Mouse (Mus musculus) midbrain, embryonic 12.5 days (tissue): ENCODE measurements around the gene Sgms2. TPM values are rescaled to one million over a fixed set of nuclear protein-coding genes. Genes with fewer than 3 reads are reported as not detected.

Source experiments
- ATAC-seq: fragments of 200-750 bp; cut with Nextera tagmentation; 2 replicates; pipeline ENCODE4 v1.8.0; 2017; ENCODE audit warnings: low read depth, moderate TSS enrichment, moderate library complexity; ENCODE audit not compliant: low FRiP score
- H3K27ac ChIP-seq: fragments of 300-500 bp; sonication (generic); replicated peaks from 2 replicates; pipeline ENCODE4 v1.5.1; 2016; ENCODE audit warnings: mild to moderate bottlenecking
- H3K27me3 ChIP-seq: fragments of 300-500 bp; sonication (generic); 2 replicates; pipeline ENCODE4 v1.6.1; 2016; ENCODE audit warnings: mild to moderate bottlenecking
- H3K36me3 ChIP-seq: fragments of 300-500 bp; sonication (generic); 2 replicates; pipeline ENCODE4 v1.6.1; 2016
- H3K4me1 ChIP-seq: fragments of 300-500 bp; sonication (generic); 2 replicates; pipeline ENCODE4 v1.6.1; 2016
- H3K4me2 ChIP-seq: fragments of 300-500 bp; sonication (generic); replicated peaks from 2 replicates; pipeline ENCODE4 v1.6.1; 2016; ENCODE audit warnings: mild to moderate bottlenecking, moderate library complexity
- H3K4me3 ChIP-seq: fragments of 300-500 bp; sonication (generic); 2 replicates; pipeline ENCODE4 v1.5.1; 2016; ENCODE audit warnings: mild to moderate bottlenecking
- H3K9ac ChIP-seq: fragments of 300-500 bp; sonication (generic); replicated peaks from 2 replicates; pipeline ENCODE4 v1.6.1; 2016; ENCODE audit warnings: mild to moderate bottlenecking, moderate library complexity
- H3K9me3 ChIP-seq: fragments of 300-500 bp; sonication (generic); 2 replicates; pipeline ENCODE4 v1.6.1; 2016; ENCODE audit warnings: mild to moderate bottlenecking
- WGBS: fragments of 180-500 bp; shearing (Covaris S2); methylation state at CpG from one replicate; pipeline ENCODE4 v1.1.7; 2016; 5-methylcytosine and 5-hydroxymethylcytosine counted together
- polyA plus RNA-seq: library from polyadenylated mRNA; unstranded; fragments of >200 nt; fragmentation: Nextera tagmentation; extraction: Ambion mirVana; gene quantifications from 2 replicates; pipeline ENCODE4 v1.2.1, GENCODE M21; 2016

The Sgms2 gene
- polyA plus RNA-seq, 1 experiment from 2014 or later, result 1.4 TPM

DNA sequence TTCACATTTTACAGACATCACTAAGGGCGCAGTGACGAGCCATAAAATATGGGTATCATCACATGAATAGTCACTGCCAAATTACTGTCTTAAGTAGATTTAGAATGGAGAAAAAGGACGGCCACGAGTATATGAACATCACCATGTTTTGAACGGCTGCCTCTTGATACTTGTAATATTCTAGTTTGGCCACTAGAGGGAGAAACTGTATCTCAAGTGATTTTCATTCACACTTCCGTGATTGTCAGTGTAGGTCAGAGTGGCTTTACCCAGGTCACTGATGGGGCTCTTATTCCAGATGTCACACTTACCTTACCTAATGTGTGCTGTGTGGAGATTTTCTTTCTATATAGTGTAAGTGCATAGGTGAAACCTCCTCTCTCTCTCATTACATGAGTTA lies 191.3 kb downstream of the Sgms2 start:
- Histone ChIP-seq H3K9ac (no peak overlapping the region), H3K4me2 (no peak overlapping the region), H3K4me1 (0 out of 2 replicates have a peak, but pooled peaks cover 6% of the 10 kb centered on the region), H3K9me3 (no peaks in the 10 kb centered on the region), H3K27ac (no peak overlapping the region), H3K36me3 (no peaks in the 10 kb centered on the region), H3K27me3 (peaks cover 12% of the 10 kb centered on the region), H3K4me3 (no peak overlapping the region)
- WGBS, result 9% methylated on average over 6 of the region's 6 CpGs
- no peak for ATAC-seq

- H3K9ac ChIP-seq, result no peak overlapping the region
- no peaks in the 10 kb centered on the region for H3K36me3 ChIP-seq
- no peaks in the 10 kb centered on the region for H3K9me3 ChIP-seq
- H3K4me1 ChIP-seq, result 0 out of 2 replicates have a peak, but pooled peaks cover 6% of the 10 kb centered on the region
- H3K27ac ChIP-seq, result no peak overlapping the region
- 89% methylated on average over 9 of the region's 9 CpGs for WGBS
- H3K4me2 ChIP-seq, result no peak overlapping the region
- H3K27me3 ChIP-seq, result peaks cover 12% of the 10 kb centered on the region
- H3K4me3 ChIP-seq, result no peak overlapping the region
- ATAC-seq, result no peak
Measured at GRCm38 (mm10) chr3:131299078-131299477, 192.1 kb downstream of the Sgms2 start.

DNA sequence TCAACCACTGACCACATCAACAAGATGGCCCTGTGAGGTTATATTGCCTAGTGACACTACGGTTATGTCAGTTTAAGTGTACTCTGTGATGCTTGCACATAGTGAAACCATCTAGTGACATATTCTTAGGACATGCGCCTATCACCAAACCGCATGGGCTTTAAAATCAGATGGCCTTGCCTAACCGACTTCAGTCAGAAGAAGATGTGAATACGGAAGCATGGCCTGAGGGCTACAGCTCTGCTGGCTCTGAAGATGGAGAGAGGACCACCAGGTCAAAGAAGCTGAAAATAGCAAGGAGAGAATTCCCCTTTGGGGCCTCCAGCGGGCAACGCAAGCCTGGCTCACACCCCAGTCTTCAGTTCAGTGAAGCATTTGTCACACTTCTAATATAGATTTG lies 194.3 kb downstream of the Sgms2 start:
- Histone ChIP-seq H3K4me3 (no peak overlapping the region), H3K27me3 (peaks cover 11% of the 10 kb centered on the region), H3K27ac (no peak overlapping the region), H3K9ac (no peak overlapping the region), H3K36me3 (no peaks in the 10 kb centered on the region), H3K9me3 (no peaks in the 10 kb centered on the region), H3K4me2 (no peak overlapping the region), H3K4me1 (no peaks in the 10 kb centered on the region)
- ATAC-seq, result no peak
- WGBS, result 90% methylated on average over 7 of the region's 7 CpGs

GRCm38 (mm10) chr3:131295513-131296200 lies 195.6 kb downstream of the Sgms2 start:
- Histone ChIP-seq H3K27ac (no peak overlapping the region), H3K4me1 (no peaks in the 10 kb centered on the region), H3K4me3 (no peak overlapping the region), H3K9ac (no peak overlapping the region), H3K9me3 (no peaks in the 10 kb centered on the region), H3K4me2 (no peak overlapping the region), H3K27me3 (0 out of 2 replicates have a peak, but pooled peaks cover 4% of the 10 kb centered on the region), H3K36me3 (no peaks in the 10 kb centered on the region)
- WGBS, result 85% methylated on average over 12 of the region's 12 CpGs
- no peak for ATAC-seq

DNA sequence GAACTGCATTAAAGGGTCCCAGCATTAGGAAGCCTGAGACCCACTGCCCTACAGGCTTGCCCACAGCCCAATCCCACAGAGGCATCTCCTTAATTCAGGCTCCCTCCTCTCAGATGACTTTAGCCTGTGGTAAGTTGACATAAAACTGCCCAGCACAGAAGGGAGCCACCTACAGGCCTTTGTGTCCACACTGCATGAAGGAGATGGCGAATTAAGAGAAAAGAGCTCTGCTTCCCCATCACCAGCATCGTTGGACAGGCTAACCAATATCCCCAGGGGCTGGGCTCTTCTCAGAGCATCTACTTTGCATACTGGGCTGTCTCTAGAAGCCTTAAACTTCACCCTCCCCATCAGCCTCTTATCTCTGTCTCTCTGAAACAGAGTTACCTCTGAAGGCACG lies 196.7 kb downstream of the Sgms2 start:
- H3K4me3 ChIP-seq, result no peak overlapping the region
- ATAC-seq, result no peak
- H3K27ac ChIP-seq, result no peak overlapping the region
- H3K4me2 ChIP-seq, result no peak overlapping the region
- H3K27me3 ChIP-seq, result 0 out of 2 replicates have a peak, but pooled peaks cover 4% of the 10 kb centered on the region
- H3K9ac ChIP-seq, result no peak overlapping the region
- 50% methylated on average over 3 of the region's 3 CpGs for WGBS
- H3K4me1 ChIP-seq, result no peaks in the 10 kb centered on the region
- H3K36me3 ChIP-seq, result no peaks in the 10 kb centered on the region
- no peaks in the 10 kb centered on the region for H3K9me3 ChIP-seq

DNA sequence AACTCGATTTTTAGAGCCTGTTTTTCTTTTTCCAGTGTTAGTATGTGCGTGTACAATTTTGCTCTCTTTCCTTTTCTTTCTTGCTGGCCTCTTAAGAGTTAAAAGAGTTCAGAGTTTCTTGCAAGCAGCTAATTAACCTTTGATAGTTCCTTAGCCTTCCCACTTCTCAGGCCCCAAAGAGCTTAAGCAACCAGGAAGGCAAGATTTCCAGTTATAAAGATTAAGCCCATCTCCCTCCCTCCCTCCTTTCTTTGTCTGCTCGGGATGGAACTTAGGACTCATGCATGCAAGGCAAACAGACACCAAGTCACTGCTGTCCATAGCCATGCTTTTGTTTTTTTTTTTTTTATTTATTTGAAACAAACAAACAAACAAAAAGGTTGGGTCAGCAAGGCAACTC lies 198.3 kb downstream of the Sgms2 start:
- 67% methylated on average over 3 of the region's 3 CpGs for WGBS

GRCm38 (mm10) chr3:131292349-131292748 lies 198.9 kb downstream of the Sgms2 start:
- Histone ChIP-seq H3K4me2 (no peak overlapping the region), H3K9ac (no peak overlapping the region), H3K27me3 (0 out of 2 replicates have a peak, but pooled peaks cover 4% of the 10 kb centered on the region), H3K27ac (no peak overlapping the region), H3K9me3 (no peaks in the 10 kb centered on the region), H3K4me3 (no peak overlapping the region), H3K36me3 (no peaks in the 10 kb centered on the region), H3K4me1 (no peaks in the 10 kb centered on the region)
- 95% methylated on average over 2 of the region's 2 CpGs for WGBS
- ATAC-seq, result no peak

More for the DNA sequence above, 198.3 kb downstream of the Sgms2 start:
- H3K4me2 ChIP-seq, result no peak overlapping the region
- H3K27ac ChIP-seq, result no peak overlapping the region
- no peaks in the 10 kb centered on the region for H3K9me3 ChIP-seq
- H3K36me3 ChIP-seq, result no peaks in the 10 kb centered on the region
- no peak for ATAC-seq
- H3K4me1 ChIP-seq, result no peaks in the 10 kb centered on the region
- H3K4me3 ChIP-seq, result no peak overlapping the region
- no peak overlapping the region for H3K9ac ChIP-seq
- H3K27me3 ChIP-seq, result 0 out of 2 replicates have a peak, but pooled peaks cover 4% of the 10 kb centered on the region

DNA sequence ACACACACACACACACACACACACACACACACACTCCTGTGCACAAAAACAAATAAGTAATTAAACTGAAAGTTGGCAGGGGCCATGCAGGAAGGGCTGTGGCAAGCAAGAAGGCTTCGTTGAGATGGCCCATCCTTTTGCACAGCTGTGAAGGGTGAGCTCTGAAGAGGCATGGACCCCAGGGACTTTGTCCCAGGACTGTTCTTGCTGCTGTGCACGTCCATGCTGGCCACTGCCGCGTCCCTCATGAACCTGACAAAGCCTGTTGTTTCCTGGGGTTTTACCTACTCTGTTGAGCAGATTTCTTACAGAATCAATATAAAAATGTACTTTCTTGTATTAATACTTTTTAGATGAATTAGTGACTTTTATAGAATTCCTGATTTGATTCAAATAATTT lies 199.3 kb downstream of the Sgms2 start:
- no peaks in the 10 kb centered on the region for H3K4me1 ChIP-seq
- no peak overlapping the region for H3K4me3 ChIP-seq
- no peaks in the 10 kb centered on the region for H3K36me3 ChIP-seq
- no peak overlapping the region for H3K27ac ChIP-seq
- H3K4me2 ChIP-seq, result no peak overlapping the region
- H3K27me3 ChIP-seq, result 0 out of 2 replicates have a peak, but pooled peaks cover 4% of the 10 kb centered on the region
- no peak for ATAC-seq
- H3K9me3 ChIP-seq, result no peaks in the 10 kb centered on the region
- WGBS, result 84% methylated on average over 4 of the region's 4 CpGs
- H3K9ac ChIP-seq, result no peak overlapping the region

DNA sequence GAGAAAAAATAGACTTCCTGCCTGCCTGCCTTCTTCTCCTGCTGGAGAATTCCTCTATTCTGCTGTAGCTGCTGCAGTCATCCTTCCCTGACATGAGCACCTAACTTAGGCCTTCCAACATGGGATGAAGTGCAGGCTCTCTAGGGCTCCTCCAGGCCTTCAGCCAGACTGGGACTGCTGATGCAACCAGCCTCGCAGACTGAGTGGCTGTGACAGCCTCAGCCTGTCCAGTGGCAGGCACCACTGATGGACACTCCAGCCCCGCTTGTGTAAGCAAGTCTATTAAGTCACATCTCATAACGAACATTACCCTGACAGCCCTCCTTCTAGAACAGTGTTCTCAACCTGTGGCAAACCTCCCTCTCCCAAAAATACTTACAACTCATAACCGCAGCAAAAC lies 217.1 kb downstream of the Sgms2 start:
- no peak overlapping the region for H3K4me2 ChIP-seq
- no peak for ATAC-seq
- WGBS, result 84% methylated on average over 4 of the region's 4 CpGs

DNA sequence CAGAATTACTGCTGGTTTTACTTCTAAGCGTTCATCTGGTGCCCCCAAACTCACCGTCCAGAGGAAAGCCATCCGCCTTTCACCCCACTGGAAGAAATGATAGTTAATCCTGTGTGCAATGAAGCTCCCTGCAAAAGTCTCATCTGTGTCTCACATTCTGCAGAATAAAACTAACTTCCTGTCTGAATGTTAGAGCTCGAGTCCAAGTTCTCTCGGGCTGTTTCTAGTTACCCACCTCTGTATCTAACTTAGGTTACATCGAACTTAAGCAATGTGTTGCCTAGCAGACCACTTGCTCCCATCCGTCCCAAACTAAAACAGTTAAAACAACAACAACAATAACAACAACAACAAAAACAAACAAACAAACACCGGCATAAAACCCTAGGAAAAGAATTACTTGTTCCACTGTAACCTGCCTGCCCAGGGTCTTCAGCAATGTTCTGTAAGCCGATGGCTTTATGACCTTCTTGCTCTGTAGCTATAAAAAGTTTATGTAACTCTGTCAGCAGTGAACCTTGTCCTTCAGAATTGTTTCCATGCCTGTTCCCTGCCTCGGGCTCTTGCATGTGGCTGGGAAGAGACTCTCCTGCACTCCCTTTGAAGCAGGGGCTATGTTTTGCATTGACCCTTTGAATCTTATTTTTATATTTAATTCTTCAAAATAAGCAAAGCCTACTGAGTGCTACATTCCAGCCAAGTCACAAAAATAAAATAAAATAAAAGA lies 218.7 kb downstream of the Sgms2 start:
- H3K27ac ChIP-seq, result no peak overlapping the region

More for the DNA sequence above, 217.1 kb downstream of the Sgms2 start:
- H3K4me1 ChIP-seq, result peaks cover 23% of the 10 kb centered on the region
- no peak overlapping the region for H3K27ac ChIP-seq
- H3K27me3 ChIP-seq, result no peaks in the 10 kb centered on the region; the same call in 1 of the 2 replicates
- H3K36me3 ChIP-seq, result no peaks in the 10 kb centered on the region
- 0 out of 2 replicates have a peak, but pooled peaks cover 5% of the 10 kb centered on the region for H3K9me3 ChIP-seq
- no peak overlapping the region for H3K9ac ChIP-seq
- no peak overlapping the region for H3K4me3 ChIP-seq

DNA sequence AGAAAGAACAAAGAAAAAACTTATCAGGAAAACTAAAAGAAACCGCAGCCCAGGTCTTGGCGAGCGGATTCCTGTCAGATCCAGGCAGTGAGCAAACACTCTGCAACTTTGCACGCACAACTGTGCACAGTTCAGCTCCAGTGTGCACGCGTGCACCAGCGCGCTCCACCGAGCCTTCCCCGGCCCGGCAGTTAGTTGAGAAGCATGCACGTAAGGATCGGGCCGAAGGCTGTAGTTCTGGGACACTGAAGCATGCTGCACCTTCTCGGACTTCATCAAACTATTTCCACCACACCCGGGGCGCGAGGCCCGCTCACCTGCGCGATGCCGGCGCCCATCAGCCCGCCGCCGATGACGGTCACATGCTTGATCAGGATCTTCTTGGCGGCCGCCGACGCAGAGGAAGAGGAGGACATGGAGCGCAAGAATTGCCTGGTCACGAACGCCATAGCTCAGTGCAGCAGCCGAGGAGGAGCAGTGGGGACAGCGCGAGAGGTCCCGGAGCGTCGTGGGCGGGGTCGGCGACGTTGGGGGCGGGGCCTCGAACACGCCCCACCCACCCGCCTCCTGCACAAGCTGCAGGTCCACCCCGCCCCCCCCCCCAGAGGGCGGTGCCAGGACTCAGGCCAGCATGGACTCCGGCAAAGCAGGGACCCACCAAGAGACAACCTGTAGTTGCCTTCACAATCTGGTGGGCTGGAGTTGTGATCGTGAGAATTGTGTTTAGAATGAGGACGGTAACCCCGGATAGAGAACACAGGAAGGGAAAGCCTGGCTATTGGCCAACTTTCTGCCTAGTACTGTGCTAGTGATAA lies 219.4 kb downstream of the Sgms2 start, which contains the start of gene Hadh:
Gene Hadh, minus strand, starts transcription at position 543 of the 815 bp plus-strand sequence.
- Histone ChIP-seq H3K27me3 (peaks cover 12% of the 10 kb centered on the region), H3K9me3 (no peaks in the 10 kb centered on the region)

More for the DNA sequence above, 218.7 kb downstream of the Sgms2 start:
- H3K4me2 ChIP-seq, result peak overlapping the region; percentile 80
- peaks cover 7% of the 10 kb centered on the region for H3K27me3 ChIP-seq
- no peaks in the 10 kb centered on the region for H3K36me3 ChIP-seq
- H3K4me1 ChIP-seq, result peaks cover 23% of the 10 kb centered on the region
- no peak for ATAC-seq
- H3K4me3 ChIP-seq, result peak overlapping the region; percentile 68
- 67% methylated on average over 10 of the region's 10 CpGs for WGBS
- no peaks in the 10 kb centered on the region for H3K9me3 ChIP-seq
- H3K9ac ChIP-seq, result peak overlapping the region; percentile 59; the same call in 1 of the 2 replicates

More for the DNA sequence above, 219.4 kb downstream of the Sgms2 start, which contains the start of gene Hadh:
- peak; percentile 94 for ATAC-seq
- peak within 1 kb of the TSS; percentile 68 for H3K4me3 ChIP-seq
- under 1% methylated on average over 42 of the region's 54 CpGs for WGBS
- H3K4me2 ChIP-seq, result peak within 1 kb of the TSS; percentile 80
- peak within 1 kb of the TSS; percentile 59 for H3K9ac ChIP-seq
- H3K36me3 ChIP-seq, result no peaks in the 10 kb centered on the region
- H3K27ac ChIP-seq, result 0 out of 2 replicates have a peak within 1 kb of the TSS, but pooled peaks have one; percentile 46
- H3K4me1 ChIP-seq, result peaks cover 23% of the 10 kb centered on the region
